Mouse (Mus musculus) mouse embryonic stem cell (cell line): ENCODE results near the gene Gm20594.

Experiments used
- in situ Hi-C, 2 experiments: fragments of 300-500 bp; cut with MboI; formaldehyde crosslinking; loops; 1 replicate in 1 of 2; 3 replicates in 1 of 2; pipeline ENCODE4 v1.14.3; 2019 to 2020; ENCODE audit warnings: low sequenced_read_pairs in 2 of 2, low pct_unique_long_range_greater_than_20kb in 1 of 2, mixed read lengths in 1 of 2; ENCODE audit not compliant: unreplicated experiment in 1 of 2

Gm20594 gene

DNA sequence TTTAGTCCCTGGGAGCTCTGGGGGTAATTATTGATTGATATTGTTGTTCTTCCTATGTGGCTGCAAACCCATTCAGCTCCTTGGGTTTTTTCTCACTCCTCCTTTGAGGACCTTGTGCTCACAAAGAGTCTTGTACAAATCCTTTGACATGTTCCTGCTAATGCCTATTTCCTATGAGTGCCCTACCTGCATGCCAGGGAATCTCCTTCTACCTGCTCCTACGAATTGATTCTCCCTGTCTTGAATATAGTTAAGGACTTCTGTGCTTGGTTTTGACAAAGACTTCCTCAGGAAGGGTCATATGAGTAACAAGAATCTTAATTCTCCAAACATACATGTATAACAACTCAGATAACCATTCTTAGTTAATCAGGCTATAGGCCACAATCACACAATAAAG is at the start of gene Gm20594:
TSS of gene Gm20594 (plus strand) at position 301 of the 400 bp plus-strand sequence.
- in situ Hi-C loops: no loop called here

DNA sequence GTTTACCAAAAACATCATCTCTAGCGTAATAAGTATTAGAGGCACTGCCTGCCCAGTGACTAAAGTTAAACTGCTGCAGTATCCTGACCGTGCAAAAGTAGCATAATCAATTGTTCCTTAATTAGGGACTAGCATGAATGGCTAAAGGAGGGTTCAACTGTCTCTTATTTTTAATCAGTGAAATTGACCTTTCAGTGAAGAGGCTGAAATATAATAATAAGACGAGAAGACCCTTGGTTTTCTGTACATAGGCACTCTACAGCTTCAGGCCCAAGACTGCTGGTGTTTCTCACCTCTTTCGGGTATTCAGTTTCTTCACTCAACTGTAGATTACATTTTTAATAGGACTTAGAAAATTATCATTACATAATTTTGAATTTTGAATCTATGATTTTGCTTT is 398 bp downstream of the Gm20594 start:
- in situ Hi-C loops: no loop called here

DNA sequence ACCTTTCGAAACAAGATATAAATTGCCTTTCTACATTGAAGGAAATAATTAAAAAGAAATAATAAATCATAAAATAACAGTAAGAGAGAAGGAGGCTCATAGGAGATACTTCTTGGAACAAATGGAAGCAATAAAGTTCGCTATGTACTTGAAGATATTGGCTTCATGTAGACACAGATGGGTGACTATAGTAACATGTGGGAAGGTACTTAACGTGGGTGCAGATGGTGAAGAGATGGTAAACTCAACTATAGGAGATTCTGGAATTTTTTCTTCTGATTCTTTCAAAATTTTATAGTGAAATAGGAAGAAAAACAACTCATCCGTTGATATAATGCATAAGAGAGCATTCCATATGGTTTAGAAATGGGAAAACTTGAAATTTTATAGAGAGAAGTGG is 16.1 kb downstream of the Gm20594 start:
- in situ Hi-C loops: no loop called here

DNA sequence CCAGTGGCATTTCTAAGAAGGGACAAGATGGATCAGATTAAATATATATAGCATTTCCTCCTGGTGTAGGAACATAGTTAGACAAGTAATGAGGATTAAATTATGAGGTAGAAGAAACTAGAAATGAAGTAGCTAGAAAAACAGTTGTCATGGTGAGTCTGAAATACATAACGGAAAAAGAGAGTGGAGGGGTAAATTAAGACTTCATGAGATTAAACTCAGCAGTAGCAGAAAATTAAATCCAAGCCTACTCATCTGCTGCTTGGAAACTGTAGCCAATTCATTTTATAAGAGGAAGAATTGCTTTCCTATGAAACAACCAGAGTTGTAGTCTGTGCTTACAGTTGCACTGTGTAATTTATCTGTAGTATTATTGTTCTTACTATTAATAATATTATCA is 29.1 kb downstream of the Gm20594 start:
- in situ Hi-C loops: no loop called here
